Mouse (Mus musculus) liver, adult (tissue): ENCODE measurements around the gene Lrrc8c.
A peak's percentile ranks its signal among the peaks of the same experiment; 100 is the strongest.

Experiments used
- GATA4 ChIP-seq: IDR thresholded peaks from 2 replicates; pipeline ENCODE4 v1.6.1; 2014; ENCODE audit warnings: mild to moderate bottlenecking, low read length; ENCODE audit not compliant: insufficient replicate concordance

Lrrc8c gene

DNA sequence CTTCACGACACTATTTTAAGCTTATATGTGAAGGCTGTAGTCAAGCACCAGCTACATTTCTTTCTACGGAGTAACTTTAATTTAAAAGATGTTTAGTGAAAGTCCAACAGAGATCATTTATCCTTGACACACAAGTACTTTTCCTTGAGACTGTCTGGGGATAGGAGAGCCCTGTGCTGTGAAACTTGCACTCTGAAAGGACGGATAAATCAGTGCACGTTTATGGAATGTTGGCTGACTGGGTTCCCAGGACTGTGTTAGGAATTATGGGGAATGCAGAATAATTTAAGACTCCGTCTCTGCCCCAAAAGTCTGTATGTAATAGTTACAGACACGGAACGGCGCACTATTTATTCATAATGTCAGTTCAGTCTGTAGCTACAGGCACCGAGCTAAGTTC, 74.4 kb downstream of the Lrrc8c start:
- TF ChIP-seq GATA4, result no peak

DNA sequence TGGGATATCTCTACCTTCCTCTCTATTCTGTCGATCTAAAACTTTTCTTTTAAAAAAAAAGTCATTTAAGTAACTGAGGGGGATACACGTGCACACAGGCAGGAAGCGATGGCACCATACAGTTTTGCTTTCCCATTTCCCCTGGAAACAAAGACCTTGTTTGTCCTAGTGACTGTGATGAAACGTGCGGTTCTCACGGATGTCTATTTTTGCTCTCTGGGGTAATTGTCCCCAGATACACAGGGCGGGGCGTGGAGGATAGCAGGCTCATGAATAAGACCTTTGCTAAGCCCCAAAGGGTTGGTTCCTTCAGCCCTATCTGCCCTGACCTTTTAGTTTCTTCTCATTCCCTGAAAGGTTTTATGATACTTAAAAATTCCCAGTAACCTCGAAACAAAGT, 79.7 kb downstream of the Lrrc8c start:
- TF ChIP-seq GATA4, result no peak

- TF ChIP-seq GATA4, result no peak
These were observed 80.1 kb downstream of the Lrrc8c start for GRCm38 (mm10) chr5:105599315-105599714.

DNA sequence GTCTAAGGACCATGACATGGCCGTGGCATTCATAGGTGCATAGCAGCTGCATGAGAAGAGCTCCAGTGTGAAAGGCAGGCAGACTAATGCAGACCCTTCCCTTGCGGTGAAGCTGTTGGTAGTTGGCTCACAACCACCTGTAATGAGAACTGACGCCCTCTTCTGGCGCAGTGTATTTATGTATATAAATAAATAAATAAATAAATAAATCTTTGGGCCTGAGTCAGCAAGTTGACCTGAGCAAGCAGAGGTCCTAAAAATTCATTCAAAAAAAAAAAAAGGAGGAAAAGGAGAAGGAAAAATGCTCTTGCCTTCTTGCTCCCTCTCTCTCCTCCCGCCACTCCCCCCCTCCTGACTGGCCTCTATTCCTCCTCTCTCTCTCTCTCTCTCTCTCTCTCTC, 81.8 kb downstream of the Lrrc8c start:
- TF ChIP-seq GATA4, result no peak

- peak; percentile 58; the same call in 1 of the 2 replicates for TF ChIP-seq GATA4
These were observed 83.4 kb downstream of the Lrrc8c start for GRCm38 (mm10) chr5:105602585-105602984.

DNA sequence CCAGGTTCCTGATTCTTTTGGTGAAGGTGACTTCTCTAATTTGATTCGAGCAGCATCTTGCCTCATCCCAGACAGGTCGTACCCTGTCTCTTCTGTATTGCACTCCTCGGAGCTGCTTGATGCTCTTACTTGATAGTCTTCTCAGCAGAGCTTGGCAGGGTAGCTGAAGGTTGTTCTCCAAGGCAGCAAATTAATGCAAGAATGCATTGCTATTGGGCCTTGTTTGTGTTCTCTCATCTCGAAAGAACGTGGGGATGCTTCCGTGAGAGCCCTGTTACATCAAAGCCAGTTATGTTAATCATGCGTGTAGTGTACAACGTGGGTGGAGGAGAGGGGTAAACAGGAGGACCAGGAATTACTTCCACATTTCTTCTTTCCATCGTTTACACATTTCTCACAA, 86.5 kb downstream of the Lrrc8c start:
- TF ChIP-seq GATA4, result no peak

- no peak for TF ChIP-seq GATA4
These were observed 90.5 kb downstream of the Lrrc8c start for GRCm38 (mm10) chr5:105609683-105610082.

DNA sequence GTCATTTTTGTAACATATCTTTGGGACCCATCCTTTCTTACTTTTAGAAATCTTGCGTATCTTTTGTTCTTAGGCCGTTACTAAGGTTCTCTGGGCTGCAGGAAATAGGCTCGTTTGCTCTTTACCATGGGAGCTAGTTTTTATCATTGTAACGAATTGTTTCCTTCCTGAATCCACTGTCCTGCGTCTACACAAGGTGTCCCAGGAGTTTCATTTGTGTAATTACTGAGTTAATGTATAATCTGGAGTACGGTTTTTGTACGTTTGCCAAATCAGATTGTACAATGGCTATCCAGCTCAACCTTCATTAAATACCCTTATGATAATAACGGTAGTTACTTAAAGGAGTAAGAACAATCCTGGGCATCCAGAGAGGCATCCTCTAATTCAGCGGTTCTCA, 93.8 kb downstream of the Lrrc8c start:
- TF ChIP-seq GATA4, result no peak

GRCm38 (mm10) chr5:105614000-105614399, 94.8 kb downstream of the Lrrc8c start:
- no peak for TF ChIP-seq GATA4

GRCm38 (mm10) chr5:105614682-105615434, 95.7 kb downstream of the Lrrc8c start:
- TF ChIP-seq GATA4, result no peak

- TF ChIP-seq GATA4, result no peak
These were observed 96.8 kb downstream of the Lrrc8c start for GRCm38 (mm10) chr5:105615871-105616454.

DNA sequence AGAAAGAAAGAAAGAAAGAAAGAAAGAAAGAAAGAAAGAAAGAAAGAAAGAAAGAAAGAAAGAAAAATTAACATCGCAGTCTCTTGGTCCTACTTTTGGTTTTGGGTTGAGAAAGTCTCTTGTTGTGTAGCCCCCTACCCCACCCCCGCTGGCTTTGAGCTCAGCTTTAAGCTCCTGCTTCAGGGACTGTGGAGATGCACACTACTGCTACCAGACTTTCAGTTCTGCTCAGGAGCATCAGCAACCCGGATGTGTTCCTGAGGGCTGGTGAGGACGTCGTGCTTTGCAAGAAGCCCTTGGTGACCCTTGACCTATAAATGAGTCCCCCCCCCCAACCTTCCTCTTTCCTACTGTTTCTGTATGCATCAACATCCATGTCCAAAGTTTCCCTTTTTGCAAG, 97.3 kb downstream of the Lrrc8c start:
- TF ChIP-seq GATA4, result no peak

GRCm38 (mm10) chr5:105618510-105618909, 99.3 kb downstream of the Lrrc8c start:
- TF ChIP-seq GATA4, result no peak

- no peak for TF ChIP-seq GATA4
These were observed 100.5 kb downstream of the Lrrc8c start for GRCm38 (mm10) chr5:105619666-105620065.

GRCm38 (mm10) chr5:105620505-105621116, 101.4 kb downstream of the Lrrc8c start:
- no peak for TF ChIP-seq GATA4

- no peak for TF ChIP-seq GATA4
These were observed 104.0 kb downstream of the Lrrc8c start for GRCm38 (mm10) chr5:105623074-105623713.
